Mouse (Mus musculus): ENCODE data around the gene Tyw1.

The Tyw1 gene

GRCm38 (mm10) chr5:130264433-130265005, 9.1 kb downstream of the Tyw1 start:
- no peak for DNase-seq (ENCODE audit: low spot score in 2 of 2)

- DNase-seq (ENCODE audit: low spot score in 2 of 2), result peak; percentile 45 to 77
Measured at GRCm38 (mm10) chr5:130266651-130267050, 11.2 kb downstream of the Tyw1 start.

- peak in 1 of 2 experiments; percentile 36 for DNase-seq (ENCODE audit: low spot score in 2 of 2)
Measured at GRCm38 (mm10) chr5:130267316-130267715, 11.9 kb downstream of the Tyw1 start.

DNA sequence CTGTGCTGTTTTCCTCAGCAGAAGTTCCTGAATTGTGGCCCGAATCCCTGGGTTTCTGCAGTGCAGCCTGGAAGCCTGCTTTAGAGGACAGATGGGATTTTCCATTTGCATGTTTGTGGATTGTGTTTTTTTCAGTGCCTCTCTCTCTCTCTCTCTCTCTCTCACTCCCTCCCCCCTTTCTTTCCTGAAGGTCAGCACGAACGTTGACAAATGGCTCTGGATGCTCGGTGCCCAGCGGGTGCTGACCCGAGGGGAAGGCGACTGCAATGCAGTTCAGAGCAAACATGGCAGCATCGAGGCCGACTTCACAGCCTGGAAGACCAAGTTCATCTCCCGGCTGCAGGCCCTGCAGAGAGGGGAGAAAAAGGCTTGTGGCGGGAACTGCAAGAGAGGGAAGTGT, 13.6 kb downstream of the Tyw1 start:
- DNase-seq (ENCODE audit: low spot score in 2 of 2), result no peak

DNA sequence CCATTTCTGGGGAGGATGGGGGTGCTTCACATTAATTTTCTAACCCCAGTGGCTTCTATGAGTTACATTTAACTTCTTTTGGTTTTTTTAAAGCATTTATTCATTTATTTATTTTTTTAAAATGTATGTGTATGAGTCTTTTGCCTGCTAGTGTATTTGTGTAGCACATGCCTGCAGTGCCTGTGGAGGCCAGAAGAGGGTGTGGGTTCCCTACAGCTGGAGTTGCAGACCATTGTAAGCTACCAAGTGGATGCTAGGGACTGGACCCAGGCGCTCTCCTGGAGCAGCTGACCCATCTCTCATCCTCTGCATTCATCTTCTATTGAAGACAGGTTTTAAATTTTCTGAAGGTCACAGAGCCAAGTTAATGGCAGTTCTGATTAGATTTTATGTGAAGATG, 16.9 kb downstream of the Tyw1 start:
- no peak for DNase-seq (ENCODE audit: low spot score in 2 of 2)

DNA sequence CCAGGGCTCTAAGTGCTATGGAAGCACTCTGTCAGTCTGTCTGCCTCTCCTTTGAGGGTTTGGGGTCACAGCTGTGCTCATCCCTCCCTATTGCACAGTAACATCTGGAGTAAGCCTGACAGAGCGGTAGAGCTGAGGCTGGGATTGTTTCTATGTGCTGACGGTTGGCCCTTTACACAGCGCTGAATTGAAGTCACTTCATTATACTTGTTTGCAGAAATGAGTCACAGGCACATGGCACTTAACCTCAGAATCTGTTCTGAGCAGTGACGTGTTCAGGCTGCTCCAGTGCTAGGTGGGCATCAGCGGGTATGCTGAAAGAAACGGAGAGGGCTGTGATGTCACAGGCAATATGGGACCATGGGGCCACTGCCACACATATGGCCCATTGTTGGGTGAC, 17.6 kb downstream of the Tyw1 start:
- no peak for DNase-seq (ENCODE audit: low spot score in 2 of 2)

- peak in 1 of 2 experiments; percentile 57 for DNase-seq (ENCODE audit: low spot score in 2 of 2)
Measured at GRCm38 (mm10) chr5:130275509-130275908, 20.1 kb downstream of the Tyw1 start.

DNA sequence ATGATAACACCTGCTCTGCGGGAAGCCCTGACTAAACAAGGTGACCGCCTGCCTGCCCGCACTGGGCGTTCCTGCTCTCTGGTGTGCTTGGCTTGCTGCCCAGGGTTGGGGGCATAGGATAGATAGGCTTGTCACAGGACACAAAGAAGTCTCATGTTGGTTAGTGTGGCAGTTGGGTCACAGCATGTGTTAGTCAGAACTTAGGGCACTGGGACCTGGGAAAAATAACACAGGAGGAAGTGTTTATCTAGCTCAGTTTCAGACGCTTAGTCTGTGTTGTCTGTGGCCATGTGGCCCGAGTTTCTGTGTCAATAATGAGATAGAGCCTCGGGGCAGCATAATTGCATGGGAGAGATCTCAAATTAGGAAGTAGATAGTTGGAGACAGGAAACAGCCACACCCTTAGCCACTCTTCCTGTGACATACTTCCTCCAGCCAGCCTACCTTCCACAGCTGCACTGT, 22.6 kb downstream of the Tyw1 start:
- DNase-seq (ENCODE audit: low spot score in 2 of 2), result peak in 1 of 2 experiments; percentile 32

DNA sequence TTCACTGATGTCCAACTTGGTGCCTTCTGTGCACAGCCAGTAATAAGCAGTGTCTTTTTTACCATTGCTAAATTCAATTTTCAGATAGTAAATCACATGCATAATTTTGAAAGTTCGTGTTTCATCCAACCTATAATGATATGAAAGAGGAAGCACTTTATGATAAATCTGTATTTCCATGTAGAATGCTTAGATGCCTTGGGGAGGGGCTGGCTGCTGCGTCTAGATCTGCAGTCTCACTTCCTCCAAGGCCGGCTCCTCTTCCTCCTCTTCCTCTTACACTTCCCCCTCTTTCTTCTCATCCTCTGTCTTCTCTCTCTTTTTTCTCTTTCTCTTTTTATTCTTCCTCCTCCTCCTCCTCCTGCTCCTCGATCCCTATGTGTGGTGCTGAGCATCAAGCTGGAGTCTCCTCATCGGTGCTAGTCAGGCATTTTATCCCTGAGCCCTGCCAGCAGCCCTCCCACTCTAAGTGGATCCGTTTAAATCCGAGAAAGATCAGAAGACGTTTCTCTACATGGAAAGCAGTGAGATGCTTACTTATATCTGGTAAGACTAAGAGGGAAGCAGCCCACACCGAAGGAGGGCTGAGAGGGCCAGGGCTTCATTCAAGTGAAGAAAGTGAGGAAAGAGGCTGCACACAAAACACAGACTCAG, 27.8 kb downstream of the Tyw1 start:
- no peak for DNase-seq (ENCODE audit: low spot score in 2 of 2)

DNA sequence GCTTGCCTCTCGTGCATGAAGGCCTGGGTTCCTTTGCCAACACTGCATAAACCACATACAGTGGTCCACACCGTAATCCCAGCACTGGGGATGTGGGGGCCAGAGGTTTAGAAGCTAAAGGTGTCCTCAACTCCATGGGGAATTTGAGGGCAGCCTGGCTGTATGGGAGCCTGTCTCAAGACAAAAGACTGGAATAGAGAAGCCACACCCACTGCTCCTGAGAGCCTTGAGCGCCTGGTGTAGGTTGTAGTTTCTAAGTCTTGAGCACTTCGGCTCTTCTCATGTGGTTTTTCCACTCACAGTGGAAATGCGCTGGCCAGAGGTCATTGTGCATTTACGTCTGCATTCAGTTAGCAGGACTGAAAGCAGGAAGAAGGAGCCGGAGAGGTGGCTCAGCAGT, 32.7 kb downstream of the Tyw1 start:
- no peak for DNase-seq (ENCODE audit: low spot score in 2 of 2)

DNA sequence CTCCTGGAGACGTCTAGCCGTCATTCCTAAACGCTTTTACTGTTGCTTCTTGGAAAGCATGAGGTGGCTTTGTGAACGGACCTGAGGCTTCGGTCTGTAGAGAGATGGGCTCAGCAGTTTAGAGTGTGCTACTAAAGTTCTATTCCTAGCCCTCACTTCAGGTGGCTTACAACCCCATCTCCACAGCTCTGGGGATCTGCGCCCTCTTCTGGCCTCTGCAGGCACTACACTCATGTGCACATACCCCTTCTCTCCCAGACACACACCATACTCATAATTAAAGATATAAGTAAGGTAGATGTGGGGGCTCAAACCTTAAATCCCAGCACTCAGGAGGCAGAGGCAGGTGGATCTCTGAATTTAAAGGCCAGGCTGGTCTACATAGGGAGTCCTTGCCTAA, 34.8 kb downstream of the Tyw1 start:
- peak in 1 of 2 experiments; percentile 22 for DNase-seq (ENCODE audit: low spot score in 2 of 2)

GRCm38 (mm10) chr5:130290775-130291174, 35.4 kb downstream of the Tyw1 start:
- DNase-seq (ENCODE audit: low spot score in 2 of 2), result no peak

DNA sequence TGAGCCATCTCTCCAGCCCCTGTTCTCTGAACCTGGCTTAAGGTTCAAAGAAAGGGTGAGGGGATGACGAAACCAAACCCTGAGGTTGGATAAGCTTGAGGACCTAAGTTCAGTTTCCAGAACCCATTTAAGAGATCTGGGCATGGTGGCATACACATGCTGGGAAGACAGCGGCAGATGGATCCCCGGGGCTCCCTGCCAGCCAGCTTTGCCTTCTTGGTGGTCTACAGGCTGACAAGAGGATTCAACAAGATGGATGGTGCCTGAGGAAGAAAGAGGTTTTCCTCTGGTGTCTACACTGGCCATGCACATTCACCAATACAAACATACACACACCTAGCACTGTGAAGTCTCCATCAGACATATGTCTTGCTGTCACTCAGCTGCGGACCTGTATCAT, 37.6 kb downstream of the Tyw1 start:
- DNase-seq (ENCODE audit: low spot score in 2 of 2), result no peak

- no peak for DNase-seq (ENCODE audit: low spot score in 2 of 2)
Measured at GRCm38 (mm10) chr5:130293941-130294340, 38.5 kb downstream of the Tyw1 start.

DNA sequence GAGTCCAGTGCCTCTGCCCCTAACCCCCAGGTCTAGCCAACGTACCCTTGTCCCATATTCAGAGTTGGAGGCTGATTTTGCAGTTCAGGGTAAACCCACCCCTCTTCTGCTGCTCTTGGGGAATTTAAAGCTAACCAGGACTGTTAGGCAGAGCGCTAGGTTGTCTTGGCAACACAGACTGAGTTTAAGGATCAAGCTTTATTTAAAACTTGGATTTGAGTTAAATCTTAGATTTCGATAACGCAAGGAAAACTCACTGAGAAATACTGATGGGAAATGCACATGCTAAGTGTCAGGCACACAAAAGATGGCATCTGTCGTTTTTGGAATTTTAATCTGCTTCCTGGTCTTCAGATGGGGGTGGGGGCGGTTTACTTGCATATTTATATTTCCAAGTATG, 39.2 kb downstream of the Tyw1 start:
- no peak for DNase-seq (ENCODE audit: low spot score in 2 of 2)

DNA sequence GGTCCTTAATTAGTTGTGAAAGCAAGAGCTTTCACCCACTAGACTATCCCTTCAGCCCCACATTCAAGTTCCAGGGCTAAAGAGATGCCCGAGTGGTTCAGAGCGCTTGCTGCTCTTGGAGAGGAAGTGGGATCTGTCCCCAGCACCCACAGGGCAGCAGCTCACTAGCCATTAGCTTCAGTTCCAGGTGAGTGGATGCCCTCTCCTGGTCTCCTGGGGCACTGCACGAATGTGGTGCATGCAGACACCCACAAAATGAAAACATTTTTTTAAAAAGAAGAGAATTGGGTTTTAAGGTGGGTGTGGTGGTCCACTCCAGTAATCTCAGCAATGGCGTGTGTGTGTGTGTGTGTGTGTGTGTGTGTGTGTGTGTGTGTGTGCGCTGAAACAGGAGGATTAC, 40.7 kb downstream of the Tyw1 start:
- peak in 1 of 2 experiments; percentile 18 for DNase-seq (ENCODE audit: low spot score in 2 of 2)

DNA sequence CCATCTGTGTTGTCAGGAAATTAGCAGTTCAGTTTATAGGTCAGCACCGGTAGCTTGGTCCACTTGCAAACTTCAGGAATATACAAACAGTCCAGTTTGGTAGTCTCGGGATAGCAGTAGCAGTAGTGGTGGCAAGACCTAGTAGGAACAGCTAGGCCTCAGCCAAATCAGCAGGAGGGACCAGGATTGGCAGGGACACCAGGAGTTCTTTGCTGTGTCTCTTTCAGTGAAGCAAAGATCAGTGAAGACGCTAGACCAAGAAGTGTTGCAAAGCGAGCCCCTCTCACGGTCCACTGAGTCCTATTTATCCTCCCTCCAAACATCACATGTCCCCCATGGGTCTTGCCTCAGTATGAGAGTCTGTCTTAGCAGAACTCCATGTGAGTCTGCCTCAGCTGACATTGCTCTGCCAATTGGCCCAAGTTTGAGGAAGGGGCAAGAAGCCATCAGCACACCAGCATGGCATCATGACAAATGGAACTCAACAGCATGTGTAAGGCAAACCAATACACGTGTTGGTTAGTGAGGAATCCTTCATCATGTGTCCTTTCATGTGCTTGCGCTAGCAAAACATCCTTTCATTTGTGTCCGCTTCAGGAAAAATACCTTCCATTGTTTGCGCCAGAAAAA, 43.5 kb downstream of the Tyw1 start:
- DNase-seq (ENCODE audit: low spot score in 2 of 2), result no peak

GRCm38 (mm10) chr5:130299526-130299925, 44.1 kb downstream of the Tyw1 start:
- no peak for DNase-seq (ENCODE audit: low spot score in 2 of 2)

DNA sequence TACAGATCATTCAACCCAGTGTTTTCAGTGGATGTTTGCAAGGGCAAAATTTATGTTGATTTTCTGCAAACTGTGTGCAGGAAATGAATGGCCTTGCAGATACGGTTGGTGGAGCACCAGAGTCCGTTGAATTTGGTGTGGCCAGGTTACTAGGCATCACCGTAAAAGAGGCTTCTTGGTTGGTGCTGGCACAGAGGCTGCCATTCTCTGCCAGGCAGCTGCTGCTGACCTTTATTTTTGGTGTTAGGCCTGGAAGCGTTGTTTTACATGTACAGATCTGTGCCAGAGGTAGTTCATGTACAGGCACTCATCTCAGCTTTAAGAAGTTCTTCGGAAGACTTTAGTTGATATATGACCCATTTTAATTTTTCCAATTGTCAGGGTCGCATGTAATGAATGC, 48.2 kb downstream of the Tyw1 start:
- no peak for DNase-seq (ENCODE audit: low spot score in 2 of 2)

- DNase-seq (ENCODE audit: low spot score in 2 of 2), result no peak
Measured at GRCm38 (mm10) chr5:130307921-130308320, 52.5 kb downstream of the Tyw1 start.

GRCm38 (mm10) chr5:130310077-130310476, 54.7 kb downstream of the Tyw1 start:
- no peak for DNase-seq (ENCODE audit: low spot score in 2 of 2)

DNA sequence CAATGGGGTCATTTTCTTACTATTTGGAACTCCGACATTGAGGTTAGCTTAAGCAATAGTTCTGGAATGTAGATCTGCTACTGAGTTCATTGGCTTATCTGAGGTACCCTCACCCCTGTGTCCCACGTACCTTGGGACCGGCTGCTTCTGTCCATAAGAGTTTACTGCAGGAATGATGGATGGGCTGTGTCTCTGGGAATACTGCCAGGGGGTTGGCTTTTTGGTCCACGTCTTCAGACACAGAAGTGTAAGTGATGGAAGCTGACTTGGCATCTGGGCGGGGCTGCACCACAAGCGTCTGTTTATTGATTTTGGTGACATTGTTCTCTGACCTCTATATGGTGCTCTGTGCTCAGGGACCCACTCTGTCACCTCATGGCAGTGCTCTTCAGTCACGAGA, 55.4 kb downstream of the Tyw1 start:
- no peak for DNase-seq (ENCODE audit: low spot score in 2 of 2)

GRCm38 (mm10) chr5:130313488-130313887, 58.1 kb downstream of the Tyw1 start:
- no peak for DNase-seq (ENCODE audit: low spot score in 2 of 2)

Data from spleen, postnatal 10 days (tissue).